Mouse (Mus musculus) forebrain, postnatal 0 days (tissue): ENCODE measurements around the gene Cfap61. TPM values are rescaled to one million over a fixed set of nuclear protein-coding genes. Genes with fewer than 3 reads are reported as not detected.
"Not testable (repeated sequence)": the region's sequence is repeated elsewhere in the genome, so short reads cannot be mapped to it uniquely, and the experiment has no call there.

Experiments used
- ATAC-seq: fragments of 200-750 bp; cut with Nextera tagmentation; 2 replicates; pipeline ENCODE4 v1.8.0; 2017; ENCODE audit warnings: mild to moderate bottlenecking, moderate library complexity
- DNase-seq: peaks from one replicate; pipeline ENCODE4 v3.0.0-alpha.2; 2015
- H3K27ac ChIP-seq: fragments of 300-500 bp; sonication (generic); 2 replicates; pipeline ENCODE4 v1.5.1; 2014; ENCODE audit warnings: low read depth, mild to moderate bottlenecking, antibody characterized with exemption, low read length, moderate library complexity, mixed read lengths
- H3K27me3 ChIP-seq: fragments of 300-500 bp; sonication (generic); 2 replicates; pipeline ENCODE4 v1.6.1; 2014; ENCODE audit warnings: mild to moderate bottlenecking, low read length, mixed read lengths; ENCODE audit not compliant: insufficient read depth
- H3K36me3 ChIP-seq: fragments of 300-500 bp; sonication (generic); 2 replicates; pipeline ENCODE4 v1.6.1; 2014; ENCODE audit warnings: mild to moderate bottlenecking, moderate library complexity; ENCODE audit not compliant: insufficient read depth
- H3K4me1 ChIP-seq: fragments of 300-500 bp; sonication (generic); 2 replicates; pipeline ENCODE4 v1.6.1; 2014; ENCODE audit warnings: antibody characterized with exemption; ENCODE audit not compliant: insufficient read depth
- H3K4me2 ChIP-seq: fragments of 300-500 bp; sonication (generic); 2 replicates; pipeline ENCODE4 v1.6.1; 2014; ENCODE audit warnings: low read depth, mild to moderate bottlenecking, moderate library complexity
- H3K4me3 ChIP-seq: fragments of 300-500 bp; sonication (generic); 2 replicates; pipeline ENCODE4 v1.5.1; 2014; ENCODE audit warnings: low read depth, low read length, mixed read lengths
- H3K9ac ChIP-seq: fragments of 300-500 bp; sonication (generic); 2 replicates; pipeline ENCODE4 v1.6.1; 2014; ENCODE audit warnings: mild to moderate bottlenecking
- H3K9me3 ChIP-seq: fragments of 300-500 bp; sonication (generic); 2 replicates; pipeline ENCODE4 v1.6.1; 2016; ENCODE audit warnings: low read length
- CTCF ChIP-seq: sonication (generic); IDR thresholded peaks from 2 replicates; pipeline ENCODE4 v1.5.1; 2016; ENCODE audit warnings: antibody characterized with exemption, control low read depth, low read depth
- WGBS: fragments of 180-500 bp; shearing (Covaris S2); extraction: QIAGEN DNeasy Blood & Tissue Kit; methylation state at CpG from one replicate; pipeline ENCODE4 v1.1.7; 2014; 5-methylcytosine and 5-hydroxymethylcytosine counted together
- polyA plus RNA-seq: library from polyadenylated mRNA; unstranded; fragments of >200 nt; fragmentation: Nextera tagmentation; extraction: Ambion mirVana; gene quantifications from 2 replicates; pipeline ENCODE4 v1.2.1, GENCODE M21; 2015
- total RNA-seq: library from RNA; depleted of rRNA; stranded (reverse); fragments of >200 nt; gene quantifications from 2 replicates; pipeline ENCODE4 v1.2.3, GENCODE M21; 2014

Gene Cfap61
- total and polyA plus RNA-seq, 2 experiments from 2014 or later: 3.9 to 7.4 TPM

- ATAC-seq, H3K4me2 ChIP-seq, DNase-seq, H3K4me1 ChIP-seq, H3K27ac ChIP-seq, H3K9ac ChIP-seq, H3K27me3 ChIP-seq, H3K4me3 ChIP-seq, H3K9me3 ChIP-seq: not testable (repeated sequence)
- peak; percentile 35 for TF ChIP-seq CTCF
- H3K36me3 ChIP-seq: peaks cover 22% of the 10 kb centered on the region
- 41% methylated on average over 4 of the region's 4 CpGs for WGBS
Observed at GRCm38 (mm10) chr2:145905884-145906283, 28.7 kb upstream of the Cfap61 start.

DNA sequence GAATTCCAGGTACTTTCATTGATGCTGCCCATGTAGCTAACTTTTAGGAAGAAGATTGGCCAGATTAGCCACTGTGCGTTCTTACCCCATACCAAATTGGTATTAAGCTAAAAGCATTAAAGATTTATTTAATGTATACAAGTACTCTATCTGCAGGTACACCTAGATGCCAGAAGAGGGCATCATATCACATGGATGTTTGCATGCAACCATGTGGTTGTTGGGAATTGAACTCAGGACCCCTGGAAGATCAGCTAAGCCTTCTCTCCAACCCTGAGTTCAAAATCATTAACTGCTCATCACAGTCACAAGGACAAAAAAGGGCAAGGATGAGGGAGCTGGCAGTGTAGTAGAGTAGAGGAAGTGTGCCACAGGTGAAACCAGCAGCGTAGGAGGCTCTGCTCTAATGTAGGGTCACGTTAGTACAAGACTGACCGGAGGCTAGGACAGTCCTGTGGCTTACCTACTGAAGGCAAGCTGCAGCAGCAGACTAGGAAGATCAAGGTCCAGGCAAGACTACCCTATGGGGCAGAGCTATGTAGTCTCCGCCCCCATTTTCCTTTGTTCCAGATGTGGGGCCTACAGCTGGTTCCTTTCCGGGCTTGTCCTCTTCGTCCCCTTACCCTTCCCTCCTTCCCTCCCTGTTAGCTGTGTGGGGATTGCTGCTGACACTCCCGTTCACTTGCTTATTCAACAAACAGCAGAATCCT, 13.5 kb upstream of the Cfap61 start:
- no peak overlapping the region for H3K4me2 ChIP-seq
- no peak for DNase-seq
- no peaks in the 10 kb centered on the region for H3K9me3 ChIP-seq
- 92% methylated on average over 8 of the region's 8 CpGs for WGBS
- TF ChIP-seq CTCF: peak; percentile 50
- ATAC-seq: no peak
- no peaks in the 10 kb centered on the region for H3K4me1 ChIP-seq
- peaks cover 65% of the 10 kb centered on the region for H3K36me3 ChIP-seq
- no peak overlapping the region for H3K27ac ChIP-seq
- H3K4me3 ChIP-seq: no peak overlapping the region
- no peak overlapping the region for H3K9ac ChIP-seq
- H3K27me3 ChIP-seq: no peaks in the 10 kb centered on the region

- ATAC-seq: no peak
Observed at GRCm38 (mm10) chr2:145936975-145937374, 2.4 kb downstream of the Cfap61 start.

GRCm38 (mm10) chr2:145941403-145941802, 6.8 kb downstream of the Cfap61 start:
- H3K27ac ChIP-seq: no peak overlapping the region
- H3K4me3 ChIP-seq: no peak overlapping the region
- H3K9me3 ChIP-seq: no peaks in the 10 kb centered on the region
- no peaks in the 10 kb centered on the region; the same call in 1 of the 2 replicates for H3K27me3 ChIP-seq
- DNase-seq (no peak), ATAC-seq (no peak)
- TF ChIP-seq CTCF: no peak
- no peaks in the 10 kb centered on the region for H3K4me1 ChIP-seq
- H3K9ac ChIP-seq: no peak overlapping the region
- H3K4me2 ChIP-seq: no peak overlapping the region
- no peaks in the 10 kb centered on the region for H3K36me3 ChIP-seq
- 81% methylated on average over 3 of the region's 3 CpGs for WGBS

More at GRCm38 (mm10) chr2:145936975-145937374, 2.4 kb downstream of the Cfap61 start:
- H3K9me3 ChIP-seq: no peaks in the 10 kb centered on the region
- TF ChIP-seq CTCF: no peak
- peaks cover 7% of the 10 kb centered on the region; the same call in 1 of the 2 replicates for H3K4me1 ChIP-seq
- H3K36me3 ChIP-seq: 0 out of 2 replicates have a peak, but pooled peaks cover 6% of the 10 kb centered on the region
- no peak for DNase-seq
- 91% methylated on average over 8 of the region's 8 CpGs for WGBS
- H3K27me3 ChIP-seq: no peaks in the 10 kb centered on the region; the same call in 1 of the 2 replicates
- H3K4me3 ChIP-seq: no peak overlapping the region
- H3K27ac ChIP-seq: no peak overlapping the region
- no peak overlapping the region for H3K4me2 ChIP-seq
- H3K9ac ChIP-seq: no peak overlapping the region

DNA sequence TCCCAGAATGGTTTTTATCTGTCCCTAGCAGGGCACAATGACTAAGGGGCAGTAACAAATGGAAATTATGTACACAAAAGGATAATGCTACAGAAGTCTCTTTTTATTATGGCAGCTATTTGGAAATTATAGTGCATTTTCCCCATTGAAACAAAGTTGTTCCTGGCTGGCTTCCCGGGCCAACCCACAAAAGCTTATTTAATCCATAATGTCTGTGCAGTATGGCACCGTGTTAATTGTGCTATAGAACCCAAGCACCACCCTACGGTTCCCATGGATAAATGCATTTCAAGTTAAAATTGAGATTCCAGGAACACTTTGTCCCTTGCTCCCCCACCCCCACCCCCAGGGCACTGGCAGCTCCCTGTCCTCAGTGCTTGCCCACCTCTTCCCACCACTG, 9.7 kb downstream of the Cfap61 start:
- ATAC-seq (no peak), DNase-seq (no peak)
- H3K27ac ChIP-seq: no peak overlapping the region
- H3K4me2 ChIP-seq: no peak overlapping the region
- H3K4me1 ChIP-seq: no peaks in the 10 kb centered on the region
- no peaks in the 10 kb centered on the region for H3K36me3 ChIP-seq
- TF ChIP-seq CTCF: no peak
- 32% methylated on average over 3 of the region's 3 CpGs for WGBS
- no peaks in the 10 kb centered on the region for H3K9me3 ChIP-seq
- no peak overlapping the region for H3K9ac ChIP-seq
- no peak overlapping the region for H3K4me3 ChIP-seq
- H3K27me3 ChIP-seq: no peaks in the 10 kb centered on the region

GRCm38 (mm10) chr2:145948402-145948954, 13.9 kb downstream of the Cfap61 start:
- no peak for TF ChIP-seq CTCF
- no peak for DNase-seq
- H3K4me1 ChIP-seq: no peaks in the 10 kb centered on the region

GRCm38 (mm10) chr2:145949475-145950068, 15.0 kb downstream of the Cfap61 start:
- H3K4me2 ChIP-seq: no peak overlapping the region
- WGBS: 22% methylated on average over 11 of the region's 11 CpGs

More at GRCm38 (mm10) chr2:145948402-145948954, 13.9 kb downstream of the Cfap61 start:
- Histone ChIP-seq H3K9ac (no peak overlapping the region), H3K27me3 (no peaks in the 10 kb centered on the region), H3K36me3 (no peaks in the 10 kb centered on the region), H3K4me2 (no peak overlapping the region), H3K4me3 (no peak overlapping the region), H3K9me3 (no peaks in the 10 kb centered on the region), H3K27ac (no peak overlapping the region)
- 58% methylated on average over 7 of the region's 7 CpGs for WGBS
- no peak for ATAC-seq

More at GRCm38 (mm10) chr2:145949475-145950068, 15.0 kb downstream of the Cfap61 start:
- H3K27me3 ChIP-seq: no peaks in the 10 kb centered on the region
- H3K4me3 ChIP-seq: no peak overlapping the region
- H3K27ac ChIP-seq: no peak overlapping the region
- no peaks in the 10 kb centered on the region for H3K9me3 ChIP-seq
- DNase-seq: no peak
- ATAC-seq: 0 out of 2 replicates have a peak, but pooled peaks have one; percentile 34
- H3K36me3 ChIP-seq: no peaks in the 10 kb centered on the region
- H3K4me1 ChIP-seq: no peaks in the 10 kb centered on the region
- TF ChIP-seq CTCF: no peak
- H3K9ac ChIP-seq: no peak overlapping the region
